Mouse (Mus musculus) T-helper 2 cell (primary cell): Measurements from ENCODE around the gene Gm20388.

Experiments used
- in situ Hi-C: fragments of 300-600 bp; cut with MboI, MseI; formaldehyde crosslinking; loops from one replicate; pipeline ENCODE4 v1.15.1; 2025; ENCODE audit warnings: high pct_unique_total_duplicates

The Gm20388 gene

GRCm38 (mm10) chr8:120724096-120724495, 813.5 kb downstream of the Gm20388 start:
- in situ Hi-C loops: loop anchor here (25.0 kb wide), 1 partner anchor 863 kb away; the partner anchor contains the start of genes Fbxo31 and Map1lc3b

GRCm38 (mm10) chr8:120724816-120725575, 814.4 kb downstream of the Gm20388 start:
- in situ Hi-C loops: loop anchor here (25.0 kb wide), 1 partner anchor 862 kb away; the partner anchor contains the start of genes Fbxo31 and Map1lc3b

GRCm38 (mm10) chr8:120725576-120725950, 814.9 kb downstream of the Gm20388 start:
- in situ Hi-C loops: no loop called here

- in situ Hi-C loops: no loop called here
These were observed 815.4 kb downstream of the Gm20388 start for GRCm38 (mm10) chr8:120726051-120726450.

GRCm38 (mm10) chr8:120728488-120729160, 818.0 kb downstream of the Gm20388 start:
- in situ Hi-C loops: no loop called here

GRCm38 (mm10) chr8:120731582-120731981, 820.9 kb downstream of the Gm20388 start:
- in situ Hi-C loops: loop anchor here (5.0 kb wide), 1 partner anchor 34 kb away; no protein-coding TSS in a partner anchor

GRCm38 (mm10) chr8:120732068-120732467, 821.4 kb downstream of the Gm20388 start:
- in situ Hi-C loops: loop anchor here (5.0 kb wide), 1 partner anchor 35 kb away; no protein-coding TSS in a partner anchor

GRCm38 (mm10) chr8:120735770-120736481, 825.3 kb downstream of the Gm20388 start, which contains the start of gene Irf8:
Gene Irf8 (plus strand): TSS chr8:120736358.
- in situ Hi-C loops: no loop called here

GRCm38 (mm10) chr8:120736486-120736885, 825.8 kb downstream of the Gm20388 start:
- in situ Hi-C loops: no loop called here

- in situ Hi-C loops: no loop called here
These were observed 826.5 kb downstream of the Gm20388 start for GRCm38 (mm10) chr8:120737166-120737565.

- in situ Hi-C loops: no loop called here
These were observed 828.1 kb downstream of the Gm20388 start for GRCm38 (mm10) chr8:120738771-120739170.

- in situ Hi-C loops: no loop called here
These were observed 828.9 kb downstream of the Gm20388 start for GRCm38 (mm10) chr8:120739526-120739925.

GRCm38 (mm10) chr8:120740579-120740978, 829.9 kb downstream of the Gm20388 start:
- in situ Hi-C loops: no loop called here

GRCm38 (mm10) chr8:120741001-120741400, 830.4 kb downstream of the Gm20388 start:
- in situ Hi-C loops: no loop called here

- in situ Hi-C loops: no loop called here
These were observed 831.3 kb downstream of the Gm20388 start for GRCm38 (mm10) chr8:120741815-120742530.

- in situ Hi-C loops: no loop called here
These were observed 832.7 kb downstream of the Gm20388 start for GRCm38 (mm10) chr8:120743149-120743897.

GRCm38 (mm10) chr8:120743898-120744290, 833.3 kb downstream of the Gm20388 start:
- in situ Hi-C loops: no loop called here

GRCm38 (mm10) chr8:120744448-120744847, 833.8 kb downstream of the Gm20388 start:
- in situ Hi-C loops: no loop called here

GRCm38 (mm10) chr8:120745226-120745625, 834.6 kb downstream of the Gm20388 start:
- in situ Hi-C loops: no loop called here

GRCm38 (mm10) chr8:120746007-120746701, 835.5 kb downstream of the Gm20388 start:
- in situ Hi-C loops: no loop called here
